15 mouse cellular contexts compared by ENCODE assay signal in genomic region chr9:64207509-64208084, GRCm38 (mm10). TPM values are rescaled to one million over a fixed set of nuclear protein-coding genes. Genes with fewer than 3 reads are reported as not detected.
A peak's percentile ranks its signal among the peaks of the same experiment; 100 is the strongest.
DNase-seq lines count a peak whose midpoint lies in the region; ATAC-seq lines count a peak whose summit lies in the region.
"Had no signal": no experiment of that assay in that cellular context is flagged by ENCODE, and none has a peak within 500 bp of the region (broad histone marks: within the 10 kb centered on the region; RNA-seq: fewer than 3 reads in every experiment).

No protein-coding gene starts in this region.

- H3K4me1 ChIP-seq in embryonic facial prominence, embryonic 13.5 days = peaks cover 14% of the 10 kb centered on the region
- H3K4me1 ChIP-seq in embryonic facial prominence, embryonic 10.5 days = no peaks in the 10 kb centered on the region
- H3K4me1 ChIP-seq in hindbrain, embryonic 14.5 days (replicated peaks; ENCODE audit: control insufficient read depth, insufficient read depth, low read length) = no peaks in the 10 kb centered on the region
- H3K4me1 ChIP-seq in hindbrain, embryonic 12.5 days = no peaks in the 10 kb centered on the region
- H3K4me1 ChIP-seq: midbrain, embryonic 13.5 days had no signal

- H3K9ac ChIP-seq in embryonic facial prominence, embryonic 13.5 days = no peak overlapping the region
- H3K9ac ChIP-seq in hindbrain, embryonic 14.5 days = no peak overlapping the region
- no peak overlapping the region for H3K9ac ChIP-seq in hindbrain, embryonic 12.5 days
- H3K9ac ChIP-seq: liver, postnatal 0 days; midbrain, embryonic 13.5 days had no signal

- no peaks in the 10 kb centered on the region for H3K9me3 ChIP-seq in embryonic facial prominence, embryonic 13.5 days
- no peaks in the 10 kb centered on the region for H3K9me3 ChIP-seq in embryonic facial prominence, embryonic 10.5 days
- H3K9me3 ChIP-seq in hindbrain, embryonic 14.5 days (ENCODE audit: control insufficient read depth, low read length) = no peaks in the 10 kb centered on the region
- H3K9me3 ChIP-seq in hindbrain, embryonic 12.5 days (replicated peaks) = no peaks in the 10 kb centered on the region
- H3K9me3 ChIP-seq: midbrain, embryonic 13.5 days had no signal

- H3K27me3 ChIP-seq in embryonic facial prominence, embryonic 13.5 days = no peaks in the 10 kb centered on the region
- H3K27me3 ChIP-seq in embryonic facial prominence, embryonic 10.5 days (replicated peaks; ENCODE audit: low read depth, poor library complexity, severe bottlenecking) = no peaks in the 10 kb centered on the region
- no peaks in the 10 kb centered on the region for H3K27me3 ChIP-seq in hindbrain, embryonic 14.5 days (ENCODE audit: control insufficient read depth, insufficient read depth, low read length)
- H3K27me3 ChIP-seq in hindbrain, embryonic 12.5 days = no peaks in the 10 kb centered on the region
- H3K27me3 ChIP-seq: midbrain, embryonic 13.5 days had no signal

- H3K27ac ChIP-seq in embryonic facial prominence, embryonic 13.5 days = peak overlapping the region; percentile 39; the same call in 1 of the 2 replicates
- no peak overlapping the region for H3K27ac ChIP-seq in embryonic facial prominence, embryonic 10.5 days (replicated peaks)
- H3K27ac ChIP-seq in hindbrain, embryonic 14.5 days = 0 out of 2 replicates have a peak overlapping the region, but pooled peaks have one; percentile 41
- no peak overlapping the region for H3K27ac ChIP-seq in hindbrain, embryonic 12.5 days
- H3K27ac ChIP-seq: midbrain, embryonic 13.5 days had no signal

- H3K36me3 ChIP-seq in embryonic facial prominence, embryonic 13.5 days = peaks cover 69% of the 10 kb centered on the region
- H3K36me3 ChIP-seq in embryonic facial prominence, embryonic 10.5 days (replicated peaks) = peaks cover 94% of the 10 kb centered on the region
- H3K36me3 ChIP-seq in hindbrain, embryonic 14.5 days (replicated peaks; ENCODE audit: control insufficient read depth, insufficient read depth) = peaks cover 45% of the 10 kb centered on the region
- peaks cover 39% of the 10 kb centered on the region for H3K36me3 ChIP-seq in hindbrain, embryonic 12.5 days

- no peak overlapping the region for H3K4me3 ChIP-seq in embryonic facial prominence, embryonic 13.5 days
- no peak overlapping the region for H3K4me3 ChIP-seq in embryonic facial prominence, embryonic 10.5 days
- no peak overlapping the region for H3K4me3 ChIP-seq in hindbrain, embryonic 14.5 days (replicated peaks; ENCODE audit: low read length)
- H3K4me3 ChIP-seq in hindbrain, embryonic 12.5 days = no peak overlapping the region
- H3K4me3 ChIP-seq: erythroblast, embryonic 14.5 days; midbrain, embryonic 13.5 days had no signal

- no peak overlapping the region for H3K4me2 ChIP-seq in embryonic facial prominence, embryonic 13.5 days
- H3K4me2 ChIP-seq in hindbrain, embryonic 14.5 days (replicated peaks) = no peak overlapping the region
- no peak overlapping the region for H3K4me2 ChIP-seq in hindbrain, embryonic 12.5 days (replicated peaks)
- H3K4me2 ChIP-seq: midbrain, embryonic 13.5 days had no signal

- no peak for DNase-seq in embryonic facial prominence, embryonic 10.5 days (ENCODE audit: low spot score)
- DNase-seq in hindbrain, embryonic 14.5 days (ENCODE audit: low spot score) = no peak
- peak; percentile 36 for DNase-seq in layer of hippocampus, adult 9-11 months
- DNase-seq in layer of hippocampus, adult 11-12 months (ENCODE audit: low spot score) = no peak
- peak; percentile 31 to 58 for DNase-seq in kidney, postnatal 25 days
- no peak for DNase-seq in adrenal gland, postnatal 36 days
- DNase-seq: cerebellum, adult 2 months; liver, postnatal 0 days; lung, postnatal 4 days; right cerebral cortex, postnatal 4 days; thymus, adult 2 months had no signal

- WGBS in embryonic facial prominence, embryonic 13.5 days = 78% methylated on average over 3 of the region's 3 CpGs
- 86% methylated on average over 3 of the region's 3 CpGs for WGBS in embryonic facial prominence, embryonic 10.5 days
- WGBS in hindbrain, embryonic 14.5 days = 77% methylated on average over 3 of the region's 3 CpGs
- 79% methylated on average over 3 of the region's 3 CpGs for WGBS in hindbrain, embryonic 12.5 days

- ATAC-seq in embryonic facial prominence, embryonic 13.5 days (ENCODE audit: insufficient number of reproducible peaks, insufficient read depth, low FRiP score, low TSS enrichment, low read depth) = no peak
- ATAC-seq in hindbrain, embryonic 14.5 days (ENCODE audit: low FRiP score) = no peak
- no peak for ATAC-seq in hindbrain, embryonic 12.5 days (ENCODE audit: low FRiP score)
- ATAC-seq: liver, postnatal 0 days; midbrain, embryonic 13.5 days had no signal

RNA-seq across cellular contexts. Expression of gene Uchl4, which starts 27.4 kb away (rescaled TPM):
- polyA plus RNA-seq in embryonic facial prominence, embryonic 13.5 days (2015; fragmentation: Nextera tagmentation; extraction: Ambion mirVana) = 3.5 and 5.5 TPM in 2 replicates
- polyA plus RNA-seq in embryonic facial prominence, embryonic 10.5 days (2016; fragmentation: Nextera tagmentation; extraction: Ambion mirVana) = 3.9 and 4.4 TPM in 2 replicates
- 2.7 and 2.8 TPM in 2 replicates for polyA plus RNA-seq in hindbrain, embryonic 14.5 days (2014; fragmentation: Nextera tagmentation; extraction: Ambion mirVana)
- polyA plus RNA-seq in hindbrain, embryonic 12.5 days (2016; fragmentation: Nextera tagmentation; extraction: Ambion mirVana) = 3.6 and 4.0 TPM in 2 replicates
- 1 to 10 TPM; 2.5 to 2.7 TPM for total RNA-seq in adrenal gland, postnatal 36 days (2021)
- polyA plus RNA-seq: erythroblast, embryonic 14.5 days; thymus, adult 2 months had no signal

RNA-seq across cellular contexts. Expression of gene Snapc5, which starts 28.5 kb away (rescaled TPM):
- polyA plus RNA-seq in embryonic facial prominence, embryonic 13.5 days (2015; fragmentation: Nextera tagmentation; extraction: Ambion mirVana) = 33.1 and 36.8 TPM in 2 replicates
- polyA plus RNA-seq in embryonic facial prominence, embryonic 10.5 days (2016; fragmentation: Nextera tagmentation; extraction: Ambion mirVana) = 29.0 and 31.8 TPM in 2 replicates
- 24.2 and 27.0 TPM in 2 replicates for polyA plus RNA-seq in hindbrain, embryonic 14.5 days (2014; fragmentation: Nextera tagmentation; extraction: Ambion mirVana)
- 32.2 and 36.2 TPM in 2 replicates for polyA plus RNA-seq in hindbrain, embryonic 12.5 days (2016; fragmentation: Nextera tagmentation; extraction: Ambion mirVana)
- total RNA-seq in adrenal gland, postnatal 36 days (2021) = 10 to 100 TPM; 20.7 to 21.3 TPM

RNA-seq across cellular contexts. Expression of gene Rpl4, which starts 34.4 kb away (rescaled TPM):
- 1,232 and 1,302 TPM in 2 replicates for polyA plus RNA-seq in embryonic facial prominence, embryonic 13.5 days (2015; fragmentation: Nextera tagmentation; extraction: Ambion mirVana)
- 1,235 and 1,262 TPM in 2 replicates for polyA plus RNA-seq in embryonic facial prominence, embryonic 10.5 days (2016; fragmentation: Nextera tagmentation; extraction: Ambion mirVana)
- 650 and 656 TPM in 2 replicates for polyA plus RNA-seq in hindbrain, embryonic 14.5 days (2014; fragmentation: Nextera tagmentation; extraction: Ambion mirVana)
- polyA plus RNA-seq in hindbrain, embryonic 12.5 days (2016; fragmentation: Nextera tagmentation; extraction: Ambion mirVana) = 811 and 819 TPM in 2 replicates
- total RNA-seq in adrenal gland, postnatal 36 days (2021) = 1,000 to 10,000 TPM in 1 of 2 experiments, 100 to 1,000 TPM in 1; 960 to 1,012 TPM

RNA-seq across cellular contexts. Expression of gene Zwilch, which starts 34.7 kb away (rescaled TPM):
- polyA plus RNA-seq in embryonic facial prominence, embryonic 13.5 days (2015; fragmentation: Nextera tagmentation; extraction: Ambion mirVana) = 21.9 and 22.7 TPM in 2 replicates
- polyA plus RNA-seq in embryonic facial prominence, embryonic 10.5 days (2016; fragmentation: Nextera tagmentation; extraction: Ambion mirVana) = 43.7 and 46.1 TPM in 2 replicates
- polyA plus RNA-seq in hindbrain, embryonic 14.5 days (2014; fragmentation: Nextera tagmentation; extraction: Ambion mirVana) = 3.6 and 4.3 TPM in 2 replicates
- 19.6 and 21.8 TPM in 2 replicates for polyA plus RNA-seq in hindbrain, embryonic 12.5 days (2016; fragmentation: Nextera tagmentation; extraction: Ambion mirVana)
- total RNA-seq in adrenal gland, postnatal 36 days (2021) = 1 to 10 TPM; 2.7 to 4.0 TPM

RNA-seq across cellular contexts. Expression of gene Map2k1, which starts 45.8 kb away (rescaled TPM):
- polyA plus RNA-seq in embryonic facial prominence, embryonic 13.5 days (2015; fragmentation: Nextera tagmentation; extraction: Ambion mirVana) = 82.8 and 87.1 TPM in 2 replicates
- polyA plus RNA-seq in embryonic facial prominence, embryonic 10.5 days (2016; fragmentation: Nextera tagmentation; extraction: Ambion mirVana) = 82.6 and 89.3 TPM in 2 replicates
- polyA plus RNA-seq in hindbrain, embryonic 14.5 days (2014; fragmentation: Nextera tagmentation; extraction: Ambion mirVana) = 66.4 and 74.4 TPM in 2 replicates
- polyA plus RNA-seq in hindbrain, embryonic 12.5 days (2016; fragmentation: Nextera tagmentation; extraction: Ambion mirVana) = 74.4 and 75.0 TPM in 2 replicates
- total RNA-seq in adrenal gland, postnatal 36 days (2021) = 10 to 100 TPM; 80.4 to 91.1 TPM

Comparison
In these comparisons a context has a peak if more than half of its experiments do, and no peak if none do; other contexts are left out.
1. H3K27ac ChIP-seq: peak in embryonic facial prominence, embryonic 13.5 days (single experiment) and hindbrain, embryonic 14.5 days (single experiment); none in embryonic facial prominence, embryonic 10.5 days (single experiment) and hindbrain, embryonic 12.5 days (single experiment).
2. DNase-seq: peak in layer of hippocampus, adult 9-11 months (single experiment) and kidney, postnatal 25 days (2 of 2); none in embryonic facial prominence, embryonic 10.5 days (single experiment), hindbrain, embryonic 14.5 days (single experiment), layer of hippocampus, adult 11-12 months (single experiment) and adrenal gland, postnatal 36 days (0 of 2).